Mouse (Mus musculus): ENCODE data around the gene Pramel5.
"Not testable (repeated sequence)": the region's sequence is repeated elsewhere in the genome, so short reads cannot be mapped to it uniquely, and the experiment has no call there.

Pramel5 gene

DNA sequence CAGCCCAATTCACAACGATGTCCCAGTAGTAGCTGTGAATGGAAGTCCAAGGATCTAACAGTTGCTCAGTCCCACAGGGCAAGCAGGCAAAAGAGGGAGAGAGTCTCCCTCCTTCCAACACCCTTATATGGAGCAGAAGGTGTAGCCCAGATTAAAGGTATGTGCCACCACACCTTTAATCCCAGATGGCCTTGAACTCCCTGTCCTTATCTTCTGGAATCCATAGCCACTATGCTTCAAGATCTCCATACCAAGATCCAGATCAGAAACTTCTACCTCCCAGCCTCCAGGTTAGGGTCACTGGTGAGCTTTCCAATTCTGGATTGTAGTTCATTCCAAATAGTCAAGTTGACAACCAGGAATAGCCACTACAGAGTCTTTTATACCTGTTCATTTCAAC lies at the start of gene Pramel5:
Pramel5 (minus strand) TSS at position 101 of the 400 bp plus-strand sequence.
- in situ Hi-C loops (cut with MboI; ENCODE audit: unreplicated experiment in 2 of 2), result not testable (repeated sequence)

DNA sequence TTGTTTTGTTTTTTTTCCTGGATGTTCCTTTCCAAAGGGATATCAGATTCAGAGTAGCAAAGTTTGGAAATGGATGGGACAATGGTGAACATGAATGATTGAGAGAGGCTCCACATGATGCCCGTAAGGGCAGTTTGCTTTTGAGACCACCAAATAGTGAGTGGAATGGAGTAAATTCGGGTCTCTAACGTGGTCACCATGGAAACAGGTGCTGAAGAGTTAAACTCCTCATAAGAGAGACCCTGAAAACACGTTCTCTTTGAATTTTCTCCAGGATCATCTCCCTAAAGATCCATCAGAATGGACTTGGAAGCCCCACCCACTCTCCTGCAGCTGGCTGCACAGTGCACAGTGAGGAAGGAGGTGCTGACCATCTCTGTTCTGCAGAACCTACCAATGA lies 49.7 kb upstream of the Pramel5 start, which contains the start of gene Gm13128:
Gm13128 (plus strand) TSS at position 301 of the 400 bp plus-strand sequence.
- in situ Hi-C loops (cut with MboI; ENCODE audit: unreplicated experiment in 2 of 2), result not testable (repeated sequence)

DNA sequence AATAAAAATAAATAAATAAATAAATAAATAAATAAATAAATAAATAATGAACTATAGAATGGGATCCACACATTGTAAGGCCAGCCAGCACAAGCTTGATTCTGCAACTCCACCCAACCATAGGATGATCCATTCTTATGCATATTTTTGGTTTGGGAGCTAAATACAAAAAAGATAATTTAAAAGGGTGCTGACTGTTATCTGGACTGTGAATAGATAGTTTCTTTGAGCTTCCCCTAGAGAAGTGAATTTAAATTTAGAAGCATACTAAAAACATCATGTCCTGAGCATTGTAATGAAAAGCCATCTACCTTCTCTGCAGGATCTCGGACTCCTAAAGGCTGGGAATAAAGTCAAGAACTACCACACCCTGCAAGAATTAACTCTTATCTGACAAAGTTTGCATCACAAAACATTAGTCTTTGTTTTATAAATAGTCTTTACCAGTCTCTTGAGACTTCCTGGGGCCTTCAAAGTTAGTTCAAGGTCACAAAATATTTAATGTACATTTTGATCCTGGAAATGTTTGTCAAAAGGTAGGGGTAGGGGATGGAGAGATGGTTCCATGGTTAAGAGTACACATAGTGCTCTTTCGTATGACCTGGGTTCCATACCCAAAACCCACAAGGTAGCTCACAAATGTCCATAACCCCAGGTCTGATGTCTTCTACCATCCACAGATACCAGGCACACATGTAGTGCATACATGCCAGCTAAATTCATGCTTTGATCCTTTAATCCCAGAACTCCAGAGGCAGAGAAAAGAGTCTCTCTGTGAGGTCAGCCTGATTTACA lies 32.6 kb upstream of the Pramel5 start:
- in situ Hi-C loops (cut with MboI; ENCODE audit: unreplicated experiment in 2 of 2), result not testable (repeated sequence)

DNA sequence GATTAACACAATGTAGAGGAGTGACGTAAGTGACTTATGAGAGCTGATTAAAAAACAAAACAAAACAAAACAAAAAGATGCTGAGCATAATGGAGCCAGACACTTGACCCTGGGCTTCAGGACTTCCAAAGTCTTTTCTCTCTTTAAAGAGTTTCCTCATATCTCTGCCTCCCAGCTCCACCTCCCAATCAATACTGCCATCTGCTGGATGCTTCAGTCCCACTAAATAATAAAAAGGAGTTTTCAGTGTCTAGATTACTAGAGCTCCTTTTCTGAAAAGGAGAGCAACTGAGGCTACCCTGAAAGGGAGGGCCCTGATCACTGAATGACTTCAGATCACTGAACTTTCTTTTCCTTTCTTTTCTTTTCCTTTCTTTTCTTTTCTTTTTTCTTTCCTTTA lies 19.1 kb upstream of the Pramel5 start:
- in situ Hi-C loops (cut with MboI; ENCODE audit: unreplicated experiment in 2 of 2), result not testable (repeated sequence)

DNA sequence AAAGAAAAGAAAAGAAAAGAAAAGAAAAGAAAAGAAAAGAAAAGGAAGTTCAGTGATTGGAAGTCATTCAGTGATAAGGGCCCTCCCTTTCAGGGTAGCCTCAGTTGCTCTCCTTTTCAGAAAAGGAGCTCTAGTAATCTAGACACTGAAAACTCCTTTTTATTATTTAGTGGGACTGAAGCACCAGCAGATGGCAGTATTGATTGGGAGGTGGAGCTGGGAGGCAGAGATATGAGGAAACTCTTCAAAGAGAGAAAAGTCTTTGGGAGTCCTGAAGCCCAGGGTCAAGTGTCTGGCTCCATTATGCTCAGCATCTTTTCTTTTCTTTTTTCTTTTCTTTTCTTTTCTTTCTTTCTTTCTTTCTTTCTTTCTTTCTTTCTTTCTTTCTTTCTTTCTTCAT lies 25.5 kb downstream of the Pramel5 start:
- in situ Hi-C loops (cut with MboI; ENCODE audit: unreplicated experiment in 2 of 2), result loop anchor here in 1 of 2 experiments (25.0 kb wide), 1 partner anchor 1033 kb away; no protein-coding TSS in a partner anchor
